Mouse (Mus musculus) liver, embryonic 14.5 days (tissue): Measurements from ENCODE around the gene Spon2. TPM values are rescaled to one million over a fixed set of nuclear protein-coding genes. Genes with fewer than 3 reads are reported as not detected.

Experiments used
- ATAC-seq: fragments of 200-750 bp; cut with Nextera tagmentation; 2 replicates; pipeline ENCODE4 v1.8.0; 2017; ENCODE audit warnings: moderate number of reproducible peaks, mild to moderate bottlenecking, moderate library complexity; ENCODE audit not compliant: insufficient read depth
- DNase-seq, 3 experiments: peaks; one replicate each; pipeline ENCODE4 v3.0.0-alpha.2; 2012 to 2013; ENCODE audit warnings: low read depth in 3 of 3, low spot score in 3 of 3
- H3K27ac ChIP-seq: fragments of 300-500 bp; sonication (generic); 2 replicates; pipeline ENCODE4 v1.5.1; 2014; ENCODE audit warnings: moderate library complexity, mild to moderate bottlenecking, control low read depth, inconsistent platforms
- H3K27me3 ChIP-seq: fragments of 300-500 bp; sonication (generic); 2 replicates; pipeline ENCODE4 v1.6.1; 2014; ENCODE audit warnings: mild to moderate bottlenecking, low read length, moderate library complexity; ENCODE audit not compliant: control insufficient read depth, insufficient read depth
- H3K36me3 ChIP-seq: fragments of 300-500 bp; sonication (generic); replicated peaks from 2 replicates; pipeline ENCODE4 v1.6.1; 2014; ENCODE audit warnings: low read depth; ENCODE audit not compliant: control insufficient read depth, insufficient read depth
- H3K4me1 ChIP-seq, 2 experiments: fragments of 200-500 bp in 1 of 2; fragments of 300-500 bp in 1 of 2; sonication (generic) in 1 of 2; replicated peaks; 2 replicates each; pipeline ENCODE4 v1.6.1; 2012 to 2014; ENCODE audit warnings: antibody characterized with exemption in 1 of 2, inconsistent platforms in 1 of 2, low read length in 1 of 2; ENCODE audit not compliant: control insufficient read depth in 2 of 2, insufficient read depth in 2 of 2
- H3K4me2 ChIP-seq: fragments of 300-500 bp; sonication (generic); 2 replicates; pipeline ENCODE4 v1.6.1; 2014; ENCODE audit warnings: low read depth, mild to moderate bottlenecking, control low read depth, moderate library complexity
- H3K4me3 ChIP-seq, 2 experiments: fragments of 200-500 bp in 1 of 2; fragments of 300-500 bp in 1 of 2; sonication (generic) in 1 of 2; 2 replicates each; pipeline ENCODE4 v1.5.1; 2012 to 2014; ENCODE audit warnings: low read depth in 2 of 2, low read length in 2 of 2, mild to moderate bottlenecking in 2 of 2, control low read depth in 1 of 2, inconsistent platforms in 1 of 2, moderate library complexity in 1 of 2; ENCODE audit not compliant: insufficient read depth in 1 of 2
- H3K9ac ChIP-seq: fragments of 300-500 bp; sonication (generic); replicated peaks from 2 replicates; pipeline ENCODE4 v1.6.1; 2014; ENCODE audit warnings: mild to moderate bottlenecking, control low read depth, moderate library complexity
- H3K9me3 ChIP-seq: fragments of 300-500 bp; sonication (generic); 2 replicates; pipeline ENCODE4 v1.6.1; 2016; ENCODE audit warnings: low read length, mixed read lengths; ENCODE audit not compliant: control insufficient read depth
- CTCF ChIP-seq: IDR thresholded peaks from 2 replicates; pipeline ENCODE4 v1.5.1; 2016; ENCODE audit warnings: antibody characterized with exemption, low read depth, control low read depth
- EP300 ChIP-seq: IDR thresholded peaks from 2 replicates; pipeline ENCODE4 v1.6.1; 2016; ENCODE audit warnings: antibody characterized with exemption, low read depth
- WGBS: fragments of 180-500 bp; shearing (Covaris S2); extraction: QIAGEN DNeasy Blood & Tissue Kit; methylation state at CpG from one replicate; pipeline ENCODE4 v1.1.7; 2014; ENCODE audit not compliant: insufficient replicate concordance; 5-methylcytosine and 5-hydroxymethylcytosine counted together
- polyA plus RNA-seq, 2 experiments: library from polyadenylated mRNA; depleted of rRNA in 1 of 2; stranded (reverse) in 1 of 2; unstranded in 1 of 2; fragments of >200 nt; fragmentation: Nextera tagmentation in 1 of 2; extraction: Ambion mirVana in 1 of 2; gene quantifications; 2 replicates each; pipeline versions ENCODE4 v1.2.1 to v1.2.3; 2012 to 2014

Gene Spon2
- polyA plus RNA-seq, 2 experiments, result 6.9 to 10.4 TPM

- ATAC-seq (no peak), DNase-seq (no peak)
- H3K9ac ChIP-seq, result no peak overlapping the region
Observed at GRCm38 (mm10) chr5:33218746-33219449, 643 bp upstream of the Spon2 start.

GRCm38 (mm10) chr5:33217663-33218062, 592 bp downstream of the Spon2 start:
- H3K27ac ChIP-seq, result no peak overlapping the region; the same call in 1 of the 2 replicates
- no peaks in the 10 kb centered on the region for H3K27me3 ChIP-seq
- ATAC-seq (peak; percentile 72), DNase-seq (no peak)
- TF ChIP-seq CTCF (no peak), EP300 (no peak)
- H3K4me2 ChIP-seq, result peak overlapping the region; percentile 59
- H3K36me3 ChIP-seq, result no peaks in the 10 kb centered on the region
- 0 out of 2 replicates have a peak overlapping the region, but pooled peaks have one; percentile 7 for H3K9ac ChIP-seq
- peaks cover 13 to 26% of the 10 kb centered on the region in 2 experiments for H3K4me1 ChIP-seq
- H3K9me3 ChIP-seq, result no peaks in the 10 kb centered on the region
- WGBS, result 16% methylated on average over 3 of the region's 3 CpGs
- peak overlapping the region in 1 of 2 experiments; percentile 20; a peak in 2 of 4 replicates for H3K4me3 ChIP-seq

More at GRCm38 (mm10) chr5:33218746-33219449, 643 bp upstream of the Spon2 start:
- H3K27me3 ChIP-seq, result no peaks in the 10 kb centered on the region
- H3K4me3 ChIP-seq, result no peak overlapping the region
- peak overlapping the region; percentile 45; the same call in 1 of the 2 replicates for H3K27ac ChIP-seq
- no peaks in the 10 kb centered on the region for H3K36me3 ChIP-seq
- H3K9me3 ChIP-seq, result no peaks in the 10 kb centered on the region
- TF ChIP-seq CTCF, result no peak
- peak overlapping the region; percentile 59 for H3K4me2 ChIP-seq
- H3K4me1 ChIP-seq, result peaks cover 13 to 32% of the 10 kb centered on the region in 2 experiments
- 60% methylated on average over 20 of the region's 20 CpGs for WGBS

- ATAC-seq (no peak), DNase-seq (no peak)
- H3K27me3 ChIP-seq, result no peaks in the 10 kb centered on the region
- no peaks in the 10 kb centered on the region for H3K36me3 ChIP-seq
- peaks cover 13 to 26% of the 10 kb centered on the region in 2 experiments for H3K4me1 ChIP-seq
- no peaks in the 10 kb centered on the region for H3K9me3 ChIP-seq
- TF ChIP-seq CTCF, result no peak
- no peak for TF ChIP-seq EP300
- 49% methylated on average over 4 of the region's 4 CpGs for WGBS
- no peak overlapping the region for H3K4me3 ChIP-seq
- no peak overlapping the region for H3K4me2 ChIP-seq
- H3K9ac ChIP-seq, result no peak overlapping the region
- no peak overlapping the region for H3K27ac ChIP-seq
Observed at GRCm38 (mm10) chr5:33214723-33215122, 3.5 kb downstream of the Spon2 start.

GRCm38 (mm10) chr5:33211254-33211653, 7.0 kb downstream of the Spon2 start:
- ATAC-seq (no peak), DNase-seq (no peak)
- no peaks in the 10 kb centered on the region for H3K36me3 ChIP-seq
- no peaks in the 10 kb centered on the region for H3K9me3 ChIP-seq
- no peaks in the 10 kb centered on the region for H3K27me3 ChIP-seq
- peaks cover 0 to 3% of the 10 kb centered on the region in 2 experiments; a peak in 2 of 4 replicates for H3K4me1 ChIP-seq
- H3K4me3 ChIP-seq, result no peak overlapping the region
- no peak overlapping the region for H3K27ac ChIP-seq
- H3K4me2 ChIP-seq, result no peak overlapping the region
- 65% methylated on average over 5 of the region's 5 CpGs for WGBS
- TF ChIP-seq CTCF (no peak), EP300 (no peak)
- no peak overlapping the region for H3K9ac ChIP-seq

GRCm38 (mm10) chr5:33210515-33210914, 7.7 kb downstream of the Spon2 start:
- ATAC-seq (no peak), DNase-seq (no peak)
- H3K4me2 ChIP-seq, result no peak overlapping the region
- H3K9me3 ChIP-seq, result no peaks in the 10 kb centered on the region
- H3K9ac ChIP-seq, result no peak overlapping the region
- H3K27ac ChIP-seq, result no peak overlapping the region
- no peaks in the 10 kb centered on the region for H3K36me3 ChIP-seq
- 74% methylated on average over 3 of the region's 3 CpGs for WGBS
- no peak overlapping the region for H3K4me3 ChIP-seq
- peaks cover 0 to 3% of the 10 kb centered on the region in 2 experiments; a peak in 2 of 4 replicates for H3K4me1 ChIP-seq
- H3K27me3 ChIP-seq, result no peaks in the 10 kb centered on the region
- no peak for TF ChIP-seq CTCF
- TF ChIP-seq EP300, result no peak
